Mouse (Mus musculus) megakaryocyte, embryonic 14.5 days (primary cell): ENCODE data around the gene F830045P16Rik.

ENCODE experiments used
- FLI1 ChIP-seq: IDR thresholded peaks from 2 replicates; pipeline ENCODE4 v1.6.1; 2012; ENCODE audit warnings: low read length, inconsistent platforms, mixed read lengths
- GATA1 ChIP-seq: IDR thresholded peaks from 3 replicates; pipeline ENCODE4 v1.6.1; 2012; ENCODE audit warnings: mixed read lengths, low read length, inconsistent platforms, borderline replicate concordance

DNA sequence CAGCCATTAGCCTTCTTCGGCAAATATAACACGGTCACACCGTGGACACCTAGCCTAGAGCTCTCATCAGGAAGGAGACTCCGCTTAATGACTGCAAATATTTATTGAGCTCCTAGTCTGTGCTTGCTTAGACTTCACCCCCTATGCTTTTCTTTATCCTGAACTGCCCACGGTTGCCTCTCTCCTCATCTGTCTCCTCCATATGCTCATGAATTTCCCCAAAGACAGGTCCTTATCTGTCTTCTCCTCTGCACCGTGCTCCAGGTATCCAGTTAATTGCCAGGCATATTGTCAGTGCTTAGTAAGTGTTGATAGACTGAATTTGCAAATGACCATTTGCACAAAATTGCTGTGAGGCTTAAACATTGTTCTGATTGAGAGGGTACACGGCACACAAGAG, 32.7 kb upstream of the F830045P16Rik start:
- TF ChIP-seq GATA1 (no peak), FLI1 (no peak)
